Mouse (Mus musculus) right cerebral cortex, postnatal 4 days (tissue): Measurements from ENCODE around the gene Gm20388.

Experiments
- DNase-seq: peaks from one replicate; pipeline ENCODE4 v3.0.0-alpha.2; 2022

Gm20388 gene

GRCm38 (mm10) chr8:121023003-121023402 lies 1112.4 kb downstream of the Gm20388 start:
- DNase-seq: no peak

- DNase-seq: no peak
Measured at GRCm38 (mm10) chr8:121023736-121024135, 1113.1 kb downstream of the Gm20388 start.

- DNase-seq: no peak
Measured at GRCm38 (mm10) chr8:121025486-121025885, 1114.8 kb downstream of the Gm20388 start.

GRCm38 (mm10) chr8:121027787-121028186 lies 1117.1 kb downstream of the Gm20388 start:
- peak; percentile 32 for DNase-seq

DNA sequence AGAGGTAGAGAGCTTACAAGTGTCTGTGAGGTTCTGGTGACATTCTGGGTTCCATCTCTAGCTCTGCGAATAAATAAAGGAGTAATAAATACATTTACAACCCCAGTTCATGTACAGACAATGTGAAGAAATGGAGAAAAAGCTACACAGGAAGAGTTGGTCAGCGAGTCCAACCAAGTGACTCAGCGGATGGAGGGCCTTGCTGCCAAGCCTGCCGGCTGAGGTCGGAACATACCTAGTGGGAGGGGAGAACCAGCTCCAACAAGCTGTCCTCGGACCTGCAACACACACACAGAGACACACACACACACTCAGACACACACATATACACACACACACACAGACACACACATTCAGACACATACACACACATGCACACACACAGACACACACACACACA lies 1118.4 kb downstream of the Gm20388 start:
- no peak for DNase-seq

- DNase-seq: no peak
Measured at GRCm38 (mm10) chr8:121030496-121031040, 1119.9 kb downstream of the Gm20388 start.

DNA sequence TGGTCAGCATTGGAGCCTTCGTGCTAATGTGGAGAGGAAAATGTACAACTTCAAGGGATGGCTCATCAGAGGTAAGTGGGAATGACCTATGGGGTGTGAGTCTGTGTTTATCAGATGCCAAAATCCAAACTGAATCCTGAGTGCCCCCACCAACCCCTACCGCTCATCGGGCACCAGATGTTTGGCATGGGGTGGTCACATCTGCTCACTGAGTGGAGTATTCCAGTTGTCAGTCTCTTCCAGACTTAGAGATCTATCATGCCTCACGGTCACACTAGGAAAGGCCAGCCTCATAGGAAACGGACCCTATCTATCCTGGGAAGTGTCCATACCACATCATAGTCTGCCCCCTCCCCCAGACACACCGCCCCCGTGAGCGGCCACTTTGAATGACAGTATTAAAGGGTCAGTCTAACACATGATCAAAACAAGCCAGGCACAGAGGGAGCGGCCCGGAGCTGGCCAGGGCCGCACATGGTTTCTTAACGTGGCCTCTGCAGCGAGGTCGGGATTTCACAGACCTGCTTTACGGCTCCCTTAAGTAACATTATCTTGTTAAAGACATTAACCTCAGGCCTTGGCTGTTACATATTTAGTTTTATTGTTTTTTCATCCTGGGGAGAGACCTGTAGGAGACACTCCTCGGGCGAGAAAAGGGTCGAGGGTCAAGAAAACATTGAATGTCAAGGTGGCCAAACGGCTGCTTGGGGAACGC lies 1122.8 kb downstream of the Gm20388 start:
- DNase-seq: no peak

GRCm38 (mm10) chr8:121035611-121036010 lies 1125.0 kb downstream of the Gm20388 start:
- DNase-seq: no peak

GRCm38 (mm10) chr8:121043719-121044440 lies 1133.2 kb downstream of the Gm20388 start:
- DNase-seq: no peak

DNA sequence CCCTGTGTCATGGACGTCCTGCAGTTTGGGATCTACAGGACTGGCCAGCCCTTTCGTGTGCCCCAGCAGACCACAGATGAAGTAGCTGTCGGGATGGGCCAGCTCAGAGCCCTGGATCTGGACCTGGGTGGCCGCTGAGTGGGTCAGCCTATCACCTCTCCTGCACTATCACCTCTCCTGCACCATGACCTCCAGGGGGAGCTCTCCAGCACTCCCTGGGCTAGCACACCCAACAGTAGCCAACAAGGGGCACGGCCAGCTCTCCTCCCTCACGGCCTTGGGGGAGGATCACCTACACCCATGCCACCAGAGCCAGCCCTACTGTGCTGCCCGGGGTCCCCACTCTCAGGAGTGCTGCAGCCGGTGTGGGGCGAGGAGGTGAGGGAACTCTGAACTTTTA lies 1136.8 kb downstream of the Gm20388 start:
- DNase-seq: no peak

DNA sequence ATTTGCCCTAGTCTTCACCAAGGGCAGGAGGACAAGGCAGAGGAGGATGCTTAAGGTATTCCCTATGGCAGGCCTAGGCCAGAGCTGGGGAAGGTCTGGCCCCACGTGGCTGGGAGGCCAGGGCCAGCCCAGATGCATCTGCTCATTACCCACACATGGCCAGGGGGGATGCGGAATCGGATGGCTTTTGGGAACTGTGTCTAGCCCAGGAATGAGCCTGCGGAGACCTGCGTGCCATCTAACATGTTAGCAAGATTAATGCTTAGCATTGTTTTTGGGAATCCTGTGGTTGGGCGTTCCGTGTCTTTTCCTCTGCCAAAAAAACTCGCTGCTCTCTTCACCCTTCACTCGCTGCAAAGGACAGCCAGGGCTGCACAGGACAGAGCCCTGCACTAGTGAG lies 1147.4 kb downstream of the Gm20388 start:
- DNase-seq: no peak

GRCm38 (mm10) chr8:121059098-121059497 lies 1148.5 kb downstream of the Gm20388 start:
- DNase-seq: peak; percentile 40

DNA sequence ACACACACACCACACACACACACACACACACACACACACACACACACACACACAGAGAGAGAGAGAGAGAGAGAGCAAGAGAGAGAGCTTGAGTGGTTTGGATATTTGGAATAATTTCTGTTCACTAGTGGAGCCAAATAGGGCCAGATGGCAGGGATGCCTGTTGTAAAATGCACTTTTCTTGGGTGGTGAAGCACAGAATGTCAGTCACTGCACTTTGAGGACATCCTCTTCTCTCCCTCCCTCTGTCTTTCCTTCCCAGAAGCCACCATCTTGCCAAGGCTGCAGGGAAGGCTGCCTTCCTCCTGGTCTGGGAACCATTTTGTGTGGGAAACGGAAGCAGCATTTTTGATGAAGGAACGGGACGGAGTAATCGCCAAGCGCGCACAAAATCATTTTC lies 1151.9 kb downstream of the Gm20388 start:
- DNase-seq: no peak

GRCm38 (mm10) chr8:121063649-121064048 lies 1153.0 kb downstream of the Gm20388 start:
- no peak for DNase-seq

DNA sequence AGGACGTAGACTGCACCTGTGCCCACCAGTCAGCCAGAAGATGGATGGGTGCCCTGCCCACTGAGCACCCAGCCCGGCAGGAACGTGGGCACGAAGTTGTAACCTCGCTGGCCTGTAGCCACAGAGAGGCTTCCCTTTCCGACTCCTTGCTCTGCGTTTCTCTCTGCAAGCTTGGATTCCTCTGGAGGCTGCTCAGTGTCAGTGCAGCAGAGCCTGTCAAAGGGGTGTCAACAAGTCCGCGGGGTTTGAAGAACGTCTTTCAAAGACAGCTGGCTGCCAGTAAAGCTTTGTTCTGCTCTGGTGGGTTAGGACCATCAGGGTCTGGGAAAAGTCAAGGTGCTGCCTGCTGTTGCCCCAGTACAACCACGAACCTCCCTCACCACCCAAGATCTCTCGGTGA lies 1160.8 kb downstream of the Gm20388 start:
- no peak for DNase-seq

- no peak for DNase-seq
Measured at GRCm38 (mm10) chr8:121072406-121073130, 1161.9 kb downstream of the Gm20388 start.

DNA sequence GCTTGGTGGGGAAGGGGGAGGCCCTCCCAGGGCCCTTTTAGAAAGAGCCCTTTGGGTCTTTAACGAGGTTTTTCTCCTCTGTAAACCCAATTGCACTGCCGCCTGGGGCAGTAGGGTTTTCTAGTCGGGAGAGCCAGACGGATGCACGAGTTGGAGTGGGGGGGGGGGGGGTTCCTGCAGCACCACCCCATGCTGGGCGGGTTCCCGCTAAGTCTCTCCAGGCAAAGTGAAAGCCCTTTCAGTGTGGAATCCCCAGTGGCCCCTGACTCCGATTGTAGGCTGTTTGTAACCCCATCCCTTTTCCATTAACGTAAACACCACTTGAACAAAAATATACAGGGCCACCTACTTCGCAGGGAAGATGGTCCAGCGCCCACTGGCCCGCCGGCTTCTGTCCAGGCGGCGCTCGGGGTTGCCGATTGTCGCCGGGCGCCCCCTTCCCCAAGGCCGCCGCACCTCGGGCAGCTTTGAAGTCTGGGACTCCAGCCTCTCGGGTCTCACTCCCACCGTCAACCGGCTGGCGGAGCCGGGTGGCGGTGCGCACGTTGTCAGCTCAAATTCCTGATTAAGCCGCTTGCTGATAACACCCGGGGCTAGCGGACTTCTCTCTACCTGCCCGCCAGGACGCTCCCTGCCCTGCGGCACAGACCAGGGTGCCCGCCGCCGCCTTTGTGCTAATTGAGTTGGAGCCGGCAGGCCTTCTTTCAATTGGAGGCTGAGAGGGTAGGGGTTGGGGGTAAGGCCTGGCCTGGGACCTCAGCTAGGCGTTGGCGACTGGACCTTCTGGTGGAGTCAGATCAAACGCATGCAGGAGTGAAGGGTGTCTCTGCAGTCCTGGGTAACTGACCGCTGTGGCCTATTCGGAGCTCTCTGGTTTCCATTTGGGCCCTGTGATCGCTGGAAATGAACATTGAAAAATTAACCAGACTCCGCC lies 1162.8 kb downstream of the Gm20388 start:
- DNase-seq: no peak

DNA sequence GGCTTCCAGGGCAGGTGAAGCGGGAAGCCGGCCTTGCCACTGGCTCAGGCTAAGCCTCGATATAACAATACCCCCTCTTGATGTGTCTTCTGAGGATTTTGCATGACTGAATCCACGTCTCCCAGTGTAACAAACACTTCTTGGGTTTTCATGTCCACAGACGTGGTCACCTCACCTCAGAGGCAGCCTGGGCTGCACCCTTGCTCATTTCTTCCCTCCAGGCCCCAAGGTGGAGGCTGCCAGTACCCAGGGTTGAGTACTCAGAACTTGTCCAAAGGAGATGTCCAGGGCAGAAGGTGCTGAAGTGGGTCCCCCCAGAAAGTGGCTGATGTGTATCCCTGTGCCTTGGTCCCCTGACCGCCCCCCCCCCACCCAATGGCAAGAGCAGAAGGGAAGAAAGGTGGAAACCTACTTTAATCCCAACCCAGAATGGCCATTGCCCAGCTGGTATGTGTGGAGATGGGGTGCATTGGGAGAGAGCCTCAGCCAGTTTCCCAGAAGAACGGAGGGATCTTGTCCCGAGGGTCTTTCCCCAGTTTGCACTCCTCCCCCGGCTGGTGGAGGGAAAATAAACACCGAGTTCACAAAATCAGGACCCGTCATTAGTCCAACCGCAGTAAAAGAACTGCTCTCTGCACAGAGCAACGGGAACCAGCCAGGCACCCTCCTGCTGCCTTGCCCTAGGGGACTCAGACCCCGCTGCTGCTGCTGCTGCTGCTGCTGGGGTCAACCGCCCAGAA lies 1163.6 kb downstream of the Gm20388 start:
- no peak for DNase-seq

DNA sequence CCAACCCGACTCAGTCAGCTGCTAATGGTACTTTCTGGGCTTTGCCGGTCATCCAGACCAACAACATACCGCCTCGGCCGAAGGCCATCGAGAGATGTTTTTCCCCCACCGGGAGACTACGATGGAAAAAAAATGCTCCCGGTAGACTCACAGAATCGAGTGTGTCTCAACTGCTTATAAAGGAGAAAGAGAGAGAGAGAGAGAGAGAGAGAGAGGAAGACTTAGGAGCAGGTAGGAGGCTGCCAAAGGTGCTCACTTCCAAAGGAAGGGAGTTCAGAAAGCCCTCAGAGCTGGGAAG lies 1164.2 kb downstream of the Gm20388 start:
- DNase-seq: no peak

- no peak for DNase-seq
Measured at GRCm38 (mm10) chr8:121075936-121076335, 1165.3 kb downstream of the Gm20388 start.

DNA sequence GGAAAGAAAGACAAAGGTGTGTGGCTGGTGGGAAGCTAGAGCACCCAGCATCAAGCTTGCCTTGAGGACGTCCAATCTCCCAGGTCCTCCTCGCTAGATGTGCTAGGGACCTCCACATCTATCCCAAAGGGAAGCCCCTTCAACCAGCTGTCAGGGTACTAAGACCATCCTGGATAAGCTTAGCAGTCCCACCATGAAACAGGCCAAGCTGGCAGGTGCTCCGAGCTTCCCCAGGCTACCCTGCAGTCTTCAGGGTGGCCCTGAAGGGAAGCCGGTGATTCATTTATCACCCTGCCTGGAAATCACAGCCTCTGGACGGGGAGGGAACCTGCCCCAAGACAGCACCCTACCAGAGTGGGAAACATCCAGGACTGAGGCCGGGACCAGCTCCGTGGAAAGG lies 1165.9 kb downstream of the Gm20388 start:
- no peak for DNase-seq

- no peak for DNase-seq
Measured at GRCm38 (mm10) chr8:121078721-121079120, 1168.1 kb downstream of the Gm20388 start.
